Mouse (Mus musculus): Measurements from ENCODE around the gene Atp8a2.

The Atp8a2 gene

DNA sequence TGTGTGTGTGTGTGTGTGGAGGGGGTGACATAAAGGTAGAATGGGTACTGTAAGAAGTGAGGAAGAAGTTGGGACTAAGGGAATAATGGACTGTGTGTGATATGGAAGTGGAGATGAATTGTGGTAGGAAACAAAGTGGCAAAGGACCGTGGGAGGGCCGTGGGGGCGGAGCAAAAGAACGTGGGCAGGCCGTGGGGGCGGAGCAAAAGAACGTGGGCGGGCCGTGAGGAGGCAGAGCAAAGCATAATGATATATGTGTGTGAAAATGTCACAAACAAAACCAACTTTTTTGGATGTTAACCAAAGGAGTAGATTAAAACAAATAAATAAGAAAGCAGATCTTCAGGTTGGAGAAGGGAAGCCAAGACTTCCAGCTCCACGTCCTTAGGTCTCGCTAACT, 44.6 kb downstream of the Atp8a2 start:
- CTCF ChIA-PET = no interaction called here

GRCm38 (mm10) chr14:60148893-60149292, 48.1 kb downstream of the Atp8a2 start:
- CTCF ChIA-PET = no interaction called here

- CTCF ChIA-PET = interaction anchor here (0.5 kb wide), 1 partner anchor 12 kb away, joined by 3 read pairs; no protein-coding TSS in a partner anchor
These were observed 53.7 kb downstream of the Atp8a2 start for GRCm38 (mm10) chr14:60143234-60143633.

- CTCF ChIA-PET = interaction anchor here (0.6 kb wide), 3 partner anchors 35 to 892 kb away, joined by 3 to 5 read pairs (median 3); no protein-coding TSS in a partner anchor
These were observed 58.6 kb downstream of the Atp8a2 start for GRCm38 (mm10) chr14:60138339-60138738.

- CTCF ChIA-PET = interaction anchor here (0.6 kb wide), 1 partner anchor 538 kb away, joined by 5 read pairs; no protein-coding TSS in a partner anchor
These were observed 59.2 kb downstream of the Atp8a2 start for GRCm38 (mm10) chr14:60137812-60138211.

DNA sequence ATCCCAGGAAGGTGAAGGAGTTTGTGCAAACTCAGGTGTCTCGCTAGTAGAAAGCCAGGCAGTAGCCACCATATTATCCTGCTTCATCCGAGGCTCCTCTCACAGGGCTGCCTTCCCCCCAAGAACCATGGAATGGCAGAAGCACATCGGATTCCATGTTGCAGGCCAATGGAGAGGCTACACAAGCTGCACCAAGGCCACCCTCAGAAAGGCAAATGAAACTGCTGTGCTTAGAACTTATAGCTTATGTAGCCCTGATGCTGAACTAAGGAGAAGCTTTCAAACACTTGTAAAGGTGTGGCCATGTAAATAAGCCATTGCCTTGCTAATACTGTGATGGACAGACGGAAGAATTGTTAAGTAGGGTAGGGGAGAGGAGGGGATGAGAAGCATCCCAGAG, 61.2 kb downstream of the Atp8a2 start:
- CTCF ChIA-PET = no interaction called here

DNA sequence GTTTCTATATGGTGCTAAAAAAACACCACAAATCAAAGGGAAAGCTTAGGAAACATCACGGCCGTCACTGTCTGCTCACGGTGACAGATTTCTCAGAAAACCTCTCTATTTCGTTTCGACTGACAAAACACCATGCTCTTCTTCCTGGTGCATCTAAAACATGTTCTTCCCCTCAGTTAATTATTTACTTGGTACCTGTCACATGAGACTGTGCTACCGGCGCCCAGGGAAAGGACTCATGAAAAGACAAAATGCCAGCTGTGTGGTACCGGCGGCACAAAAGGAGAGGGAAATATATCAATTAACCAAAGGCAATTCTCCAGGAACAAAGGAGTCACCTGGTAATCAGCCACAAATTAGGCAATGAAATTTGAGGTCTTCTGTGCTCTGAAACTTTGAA, 62.3 kb downstream of the Atp8a2 start:
- CTCF ChIA-PET = no interaction called here

DNA sequence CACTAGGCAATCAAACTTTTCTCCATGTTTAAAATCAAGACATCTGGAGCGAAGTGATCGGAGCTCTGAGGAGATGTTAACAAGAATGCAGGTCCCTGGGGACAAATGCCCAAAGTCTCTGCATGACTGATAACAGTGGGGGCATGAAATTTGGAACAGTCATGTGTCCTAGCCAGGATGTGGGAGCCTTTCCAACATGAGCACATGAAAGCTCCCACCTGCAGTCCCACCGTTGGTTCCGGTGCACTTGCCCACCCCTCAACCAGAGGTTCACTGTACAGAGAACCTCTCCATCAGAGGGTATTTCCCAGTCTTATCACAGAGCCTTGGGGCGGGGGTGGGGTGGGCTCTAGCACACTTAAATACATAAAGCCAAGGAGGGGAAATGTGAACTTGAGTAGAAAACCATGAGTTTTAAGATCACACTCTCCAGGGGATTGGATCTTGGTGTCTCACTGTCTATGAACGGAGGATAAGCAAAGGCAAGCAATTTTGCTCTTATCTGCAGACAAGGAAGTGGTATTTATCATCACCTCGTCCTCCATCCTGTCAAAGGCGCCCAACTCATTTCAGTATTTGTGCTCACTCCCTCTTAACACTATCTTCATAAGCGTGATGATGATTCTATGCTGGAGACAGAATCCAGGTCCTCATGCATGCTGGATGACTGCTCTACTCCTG, 65.6 kb downstream of the Atp8a2 start:
- CTCF ChIA-PET = interaction anchor here (0.7 kb wide), 2 partner anchors 11 to 12 kb away, joined by 3 to 10 read pairs; no protein-coding TSS in a partner anchor

- CTCF ChIA-PET = no interaction called here
These were observed 67.4 kb downstream of the Atp8a2 start for GRCm38 (mm10) chr14:60129564-60129963.

GRCm38 (mm10) chr14:60125202-60125601, 71.8 kb downstream of the Atp8a2 start:
- CTCF ChIA-PET = no interaction called here

DNA sequence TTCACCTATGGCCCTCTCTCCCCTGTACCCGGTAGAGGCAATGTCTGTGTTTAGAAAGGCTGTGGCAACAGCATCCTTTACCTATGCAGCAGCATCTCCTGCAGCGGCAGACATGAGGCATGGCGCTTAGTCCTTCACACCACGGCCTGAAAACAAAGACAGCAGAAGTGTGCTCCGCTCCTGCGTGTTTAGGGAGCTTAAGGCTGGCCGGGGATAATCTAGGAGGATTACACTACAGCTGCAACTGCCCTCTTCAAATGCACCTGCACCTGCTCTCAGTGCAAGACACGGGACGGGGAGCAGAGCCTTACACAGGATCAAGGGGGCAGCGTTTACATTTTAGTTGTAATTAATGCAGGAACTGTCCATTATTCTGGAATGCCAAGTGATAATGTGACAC, 75.4 kb downstream of the Atp8a2 start:
- CTCF ChIA-PET = no interaction called here

GRCm38 (mm10) chr14:60117792-60118585, 79.0 kb downstream of the Atp8a2 start:
- CTCF ChIA-PET = interaction anchor here (0.6 kb wide), 1 partner anchor 1718 kb away, joined by 3 read pairs; no protein-coding TSS in a partner anchor

GRCm38 (mm10) chr14:60086808-60087725, 109.9 kb downstream of the Atp8a2 start:
- CTCF ChIA-PET = no interaction called here

GRCm38 (mm10) chr14:60086254-60086807, 110.6 kb downstream of the Atp8a2 start:
- CTCF ChIA-PET = no interaction called here

GRCm38 (mm10) chr14:60082771-60083170, 114.2 kb downstream of the Atp8a2 start:
- CTCF ChIA-PET = no interaction called here

DNA sequence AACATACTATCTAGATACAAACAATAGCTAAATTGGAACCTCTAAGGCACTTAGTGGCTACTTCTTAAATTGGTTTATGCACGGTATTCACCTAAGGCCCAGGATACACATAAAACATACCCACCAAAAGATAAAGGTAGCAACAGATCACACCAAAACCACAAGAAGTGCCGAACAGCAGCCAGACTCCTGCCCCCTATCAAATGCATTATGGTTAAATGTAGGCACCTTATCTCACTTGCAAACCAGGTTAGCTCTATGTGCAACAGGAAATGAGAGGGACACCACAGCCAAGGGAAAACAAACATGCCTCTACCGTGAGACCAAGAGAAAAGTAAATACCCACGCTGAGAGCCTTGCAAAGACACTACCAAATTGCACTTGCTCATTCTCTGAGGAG, 124.5 kb downstream of the Atp8a2 start:
- CTCF ChIA-PET = no interaction called here

- CTCF ChIA-PET = interaction anchor here (0.7 kb wide), 1 partner anchor 349 kb away, joined by 3 read pairs; no protein-coding TSS in a partner anchor
These were observed 131.8 kb downstream of the Atp8a2 start for GRCm38 (mm10) chr14:60065186-60065585.

GRCm38 (mm10) chr14:60061023-60061422, 136.0 kb downstream of the Atp8a2 start:
- CTCF ChIA-PET = no interaction called here

GRCm38 (mm10) chr14:60058867-60059266, 138.1 kb downstream of the Atp8a2 start:
- CTCF ChIA-PET = no interaction called here

- CTCF ChIA-PET = no interaction called here
These were observed 141.7 kb downstream of the Atp8a2 start for GRCm38 (mm10) chr14:60055231-60055630.

DNA sequence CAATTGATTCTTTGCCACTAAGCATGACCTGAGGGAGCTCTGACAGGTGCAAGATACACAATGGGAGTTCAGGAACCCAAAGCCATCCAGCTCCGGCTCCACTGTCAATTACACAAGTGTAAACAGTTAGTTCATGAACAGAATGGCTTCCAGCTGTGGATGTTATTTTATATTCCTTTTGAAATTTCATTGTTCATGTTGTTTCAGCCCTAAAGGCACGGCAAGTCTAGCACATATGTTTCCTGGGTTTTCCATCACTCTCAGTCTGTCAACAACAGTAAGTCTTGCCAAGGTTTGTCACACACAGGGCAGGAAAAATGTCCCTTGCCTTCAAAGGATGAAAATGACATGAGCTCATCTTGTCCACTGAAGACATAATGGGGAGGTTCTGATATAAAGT, 166.3 kb downstream of the Atp8a2 start:
- CTCF ChIA-PET = no interaction called here

DNA sequence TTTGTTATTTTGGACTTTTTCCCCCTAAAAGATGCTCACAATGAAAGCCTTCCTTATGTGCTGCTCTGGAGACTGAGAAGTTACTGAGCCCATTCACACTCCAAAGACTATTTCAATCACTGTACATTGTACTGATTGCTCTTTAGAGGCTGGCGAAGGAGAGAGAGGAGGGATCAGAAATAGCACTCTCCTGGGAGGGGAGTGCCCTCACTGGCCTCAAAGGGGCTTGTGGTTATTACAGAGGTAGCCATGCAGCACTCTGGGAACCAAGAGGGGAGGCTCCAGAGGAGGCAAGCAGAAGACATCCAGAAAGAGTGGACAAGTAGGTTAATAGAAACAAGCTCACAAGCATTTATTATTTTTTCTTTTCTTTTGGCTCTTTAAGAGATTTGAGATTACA, 169.8 kb downstream of the Atp8a2 start:
- CTCF ChIA-PET = no interaction called here
